Mouse (Mus musculus) heart, postnatal 0 days (tissue): Measurements from ENCODE around the gene Cx3cr1. TPM values are rescaled to one million over a fixed set of nuclear protein-coding genes. Genes with fewer than 3 reads are reported as not detected.

Experiments used
- ATAC-seq: fragments of 200-750 bp; cut with Nextera tagmentation; 2 replicates; pipeline ENCODE4 v1.8.0; 2017; ENCODE audit warnings: low read depth, moderate number of reproducible peaks, moderate library complexity; ENCODE audit not compliant: insufficient read depth
- DNase-seq: peaks from one replicate; pipeline ENCODE4 v3.0.0-alpha.2; 2016; ENCODE audit warnings: low spot score
- H3K27ac ChIP-seq: fragments of 300-500 bp; sonication (generic); 2 replicates; pipeline ENCODE4 v1.5.1; 2014; ENCODE audit warnings: low read depth, mild to moderate bottlenecking
- H3K27me3 ChIP-seq: fragments of 300-500 bp; sonication (generic); 2 replicates; pipeline ENCODE4 v1.6.1; 2014; ENCODE audit warnings: low read length, mixed read lengths; ENCODE audit not compliant: control insufficient read depth, insufficient read depth
- H3K36me3 ChIP-seq: fragments of 300-500 bp; sonication (generic); replicated peaks from 2 replicates; pipeline ENCODE4 v1.6.1; 2014; ENCODE audit warnings: low read length, mixed read lengths; ENCODE audit not compliant: control insufficient read depth, insufficient read depth
- H3K4me1 ChIP-seq: fragments of 300-500 bp; sonication (generic); 2 replicates; pipeline ENCODE4 v1.6.1; 2014; ENCODE audit warnings: antibody characterized with exemption; ENCODE audit not compliant: control insufficient read depth, insufficient read depth
- H3K4me2 ChIP-seq: fragments of 300-500 bp; sonication (generic); 2 replicates; pipeline ENCODE4 v1.6.1; 2014; ENCODE audit warnings: low read depth, mild to moderate bottlenecking, low read length, moderate library complexity
- H3K4me3 ChIP-seq: fragments of 300-500 bp; sonication (generic); 2 replicates; pipeline ENCODE4 v1.5.1; 2014; ENCODE audit warnings: low read depth, low read length
- H3K9ac ChIP-seq: fragments of 300-500 bp; sonication (generic); replicated peaks from 2 replicates; pipeline ENCODE4 v1.6.1; 2014; ENCODE audit warnings: low read depth, low read length, mixed read lengths
- H3K9me3 ChIP-seq: fragments of 300-500 bp; sonication (generic); replicated peaks from 2 replicates; pipeline ENCODE4 v1.6.1; 2016; ENCODE audit warnings: low read length; ENCODE audit not compliant: control insufficient read depth
- CTCF ChIP-seq: IDR thresholded peaks from 2 replicates; pipeline ENCODE4 v1.5.1; 2016; ENCODE audit warnings: antibody characterized with exemption, control low read depth, low read depth
- EP300 ChIP-seq: IDR thresholded peaks from 2 replicates; pipeline ENCODE4 v1.6.1; 2016; ENCODE audit warnings: antibody characterized with exemption, low read depth
- WGBS: fragments of 180-500 bp; shearing (Covaris S2); extraction: QIAGEN DNeasy Blood & Tissue Kit; methylation state at CpG from one replicate; pipeline ENCODE4 v1.1.7; 2014; 5-methylcytosine and 5-hydroxymethylcytosine counted together
- polyA plus RNA-seq: library from polyadenylated mRNA; unstranded; fragments of >200 nt; fragmentation: Nextera tagmentation; extraction: Ambion mirVana; gene quantifications from 2 replicates; pipeline ENCODE4 v1.2.1, GENCODE M21; 2015
- total RNA-seq: library from RNA; depleted of rRNA; stranded (reverse); fragments of >200 nt; gene quantifications from 2 replicates; pipeline ENCODE4 v1.2.3, GENCODE M21; 2014; ENCODE audit warnings: low replicate concordance

The Cx3cr1 gene
- total and polyA plus RNA-seq, 2 experiments from 2014 or later, result 4.7 to 5.2 TPM

DNA sequence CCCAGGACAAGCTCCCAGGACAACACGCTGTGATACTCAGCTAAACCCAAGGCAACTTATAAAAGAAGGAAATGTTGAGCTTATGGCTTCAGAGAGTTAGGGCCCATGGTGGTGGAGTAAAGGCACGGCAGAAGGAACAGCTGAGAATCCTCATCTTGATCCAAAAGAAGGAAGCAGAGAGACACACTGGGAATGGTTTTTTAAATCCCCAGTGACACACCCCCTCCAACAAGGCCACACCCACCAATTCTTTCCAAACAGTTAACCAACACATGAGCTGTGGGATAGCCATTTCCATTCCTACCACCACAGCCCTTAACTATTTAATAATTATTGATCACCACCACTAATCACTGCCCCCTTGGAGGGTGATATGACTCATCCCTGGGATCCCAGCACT is 1.6 kb upstream of the Cx3cr1 start:
- no peak overlapping the region for H3K9ac ChIP-seq
- no peaks in the 10 kb centered on the region for H3K27me3 ChIP-seq
- H3K27ac ChIP-seq, result no peak overlapping the region
- H3K9me3 ChIP-seq, result no peaks in the 10 kb centered on the region
- ATAC-seq, result no peak
- H3K4me1 ChIP-seq, result no peaks in the 10 kb centered on the region
- H3K4me3 ChIP-seq, result no peak overlapping the region
- H3K36me3 ChIP-seq, result no peaks in the 10 kb centered on the region
- DNase-seq, result no peak
- no peak for TF ChIP-seq EP300
- TF ChIP-seq CTCF, result no peak
- no peak overlapping the region for H3K4me2 ChIP-seq
- WGBS, result 78% methylated on average over 2 of the region's 2 CpGs

DNA sequence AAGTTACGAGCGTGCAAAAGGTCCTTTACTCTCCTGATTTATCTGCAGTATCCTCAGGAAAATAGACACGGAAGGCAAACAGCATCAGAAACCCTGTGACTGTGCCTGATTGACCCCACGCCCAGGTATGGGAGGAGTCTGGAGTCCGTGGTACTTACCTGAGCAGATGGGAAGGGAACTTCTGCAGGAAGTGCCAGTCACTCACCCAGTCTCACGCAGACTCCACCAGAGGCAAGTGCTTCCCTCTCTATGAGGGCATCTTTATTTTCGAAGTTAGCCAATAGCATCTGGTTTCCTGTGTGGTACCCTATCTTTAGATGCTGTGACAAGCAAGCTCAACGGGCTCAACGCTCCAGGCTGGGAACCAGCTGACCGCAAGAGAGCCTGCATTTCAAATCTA is 1.6 kb downstream of the Cx3cr1 start:
- TF ChIP-seq EP300, result no peak
- TF ChIP-seq CTCF, result no peak
- Histone ChIP-seq H3K9ac (no peak overlapping the region), H3K4me2 (no peak overlapping the region), H3K36me3 (no peaks in the 10 kb centered on the region), H3K27me3 (no peaks in the 10 kb centered on the region), H3K4me1 (no peaks in the 10 kb centered on the region), H3K4me3 (no peak overlapping the region), H3K27ac (no peak overlapping the region), H3K9me3 (no peaks in the 10 kb centered on the region)
- WGBS, result 48% methylated on average over 10 of the region's 10 CpGs
- DNase-seq (no peak), ATAC-seq (no peak)

DNA sequence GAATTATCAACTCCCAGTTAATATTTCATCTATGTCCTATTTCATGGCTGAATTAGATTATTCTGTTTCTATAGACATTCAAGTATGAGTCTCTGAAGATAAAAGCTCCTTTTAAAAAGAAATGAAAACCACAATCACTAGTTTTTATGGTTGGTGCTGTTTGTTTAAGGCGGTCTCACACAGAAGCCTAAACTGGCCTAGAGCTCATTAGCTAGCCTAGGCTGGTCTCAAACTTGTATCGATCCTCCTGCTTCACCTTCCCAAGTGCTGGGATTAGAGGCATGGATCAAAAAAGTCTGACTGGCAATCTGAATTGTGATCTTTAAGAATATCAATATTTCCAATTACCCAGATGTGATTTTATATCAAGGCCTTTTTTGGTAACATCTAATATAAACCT is 2.1 kb downstream of the Cx3cr1 start:
- no peak overlapping the region for H3K4me2 ChIP-seq
- no peak for TF ChIP-seq EP300
- no peak for TF ChIP-seq CTCF
- ATAC-seq, result no peak
- H3K4me1 ChIP-seq, result no peaks in the 10 kb centered on the region
- H3K4me3 ChIP-seq, result no peak overlapping the region
- no peaks in the 10 kb centered on the region for H3K36me3 ChIP-seq
- no peak overlapping the region for H3K9ac ChIP-seq
- no peaks in the 10 kb centered on the region for H3K27me3 ChIP-seq
- no peak overlapping the region for H3K27ac ChIP-seq
- DNase-seq, result no peak
- no peaks in the 10 kb centered on the region for H3K9me3 ChIP-seq
- 79% methylated on average over 2 of the region's 2 CpGs for WGBS

DNA sequence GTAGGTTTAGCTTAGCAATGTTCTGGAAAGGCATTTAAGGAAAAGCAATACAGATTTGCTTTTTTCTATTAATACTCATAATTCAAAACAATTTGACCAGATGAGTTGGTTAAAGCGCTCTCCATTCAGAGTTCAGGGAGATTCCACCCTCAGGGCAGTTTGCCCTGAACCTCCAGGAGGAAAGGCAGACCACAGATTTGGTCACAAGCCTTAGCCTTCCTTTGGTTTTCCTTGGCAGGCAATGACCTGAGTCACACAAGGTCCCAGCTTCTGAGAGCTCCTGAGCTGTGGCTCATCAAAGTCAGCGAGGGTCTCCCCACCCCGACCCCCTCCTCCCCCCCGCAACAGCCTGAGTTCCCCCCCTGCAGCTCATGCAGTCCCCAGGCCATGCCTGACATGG is 5.4 kb downstream of the Cx3cr1 start:
- H3K4me2 ChIP-seq, result no peak overlapping the region
- H3K9me3 ChIP-seq, result no peaks in the 10 kb centered on the region
- ATAC-seq (no peak), DNase-seq (no peak)
- no peak overlapping the region for H3K9ac ChIP-seq
- no peak overlapping the region for H3K4me3 ChIP-seq
- TF ChIP-seq CTCF (no peak), EP300 (no peak)
- WGBS, result 59% methylated on average over 4 of the region's 4 CpGs
- H3K4me1 ChIP-seq, result no peaks in the 10 kb centered on the region
- H3K27ac ChIP-seq, result no peak overlapping the region
- no peaks in the 10 kb centered on the region for H3K36me3 ChIP-seq
- H3K27me3 ChIP-seq, result no peaks in the 10 kb centered on the region

DNA sequence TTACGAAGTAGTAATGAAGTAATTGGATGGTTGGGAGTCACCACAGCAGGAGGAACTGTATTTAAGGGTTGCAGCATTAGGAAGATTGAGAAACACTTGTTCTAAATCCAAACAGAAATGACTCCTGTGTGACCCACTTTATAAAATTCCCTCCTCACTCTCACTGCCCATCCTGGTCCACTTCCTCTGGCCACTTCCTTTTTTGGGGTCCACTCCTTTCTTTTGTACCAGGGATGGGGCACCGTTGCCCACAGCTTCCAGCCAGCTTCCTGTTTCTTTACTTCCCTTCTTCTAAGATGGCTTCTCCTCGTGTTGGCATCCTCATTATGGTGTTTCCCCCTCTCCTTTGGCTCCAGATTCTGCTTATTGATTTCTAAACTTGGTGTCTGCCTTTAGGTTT is 10.9 kb downstream of the Cx3cr1 start:
- H3K9me3 ChIP-seq, result no peaks in the 10 kb centered on the region
- no peak overlapping the region for H3K27ac ChIP-seq
- H3K9ac ChIP-seq, result no peak overlapping the region
- H3K4me1 ChIP-seq, result no peaks in the 10 kb centered on the region
- H3K4me3 ChIP-seq, result no peak overlapping the region
- H3K36me3 ChIP-seq, result no peaks in the 10 kb centered on the region
- DNase-seq (no peak), ATAC-seq (no peak)
- no peak overlapping the region for H3K4me2 ChIP-seq
- H3K27me3 ChIP-seq, result no peaks in the 10 kb centered on the region
- 53% methylated on average over 3 of the region's 3 CpGs for WGBS
- TF ChIP-seq CTCF (no peak), EP300 (no peak)

DNA sequence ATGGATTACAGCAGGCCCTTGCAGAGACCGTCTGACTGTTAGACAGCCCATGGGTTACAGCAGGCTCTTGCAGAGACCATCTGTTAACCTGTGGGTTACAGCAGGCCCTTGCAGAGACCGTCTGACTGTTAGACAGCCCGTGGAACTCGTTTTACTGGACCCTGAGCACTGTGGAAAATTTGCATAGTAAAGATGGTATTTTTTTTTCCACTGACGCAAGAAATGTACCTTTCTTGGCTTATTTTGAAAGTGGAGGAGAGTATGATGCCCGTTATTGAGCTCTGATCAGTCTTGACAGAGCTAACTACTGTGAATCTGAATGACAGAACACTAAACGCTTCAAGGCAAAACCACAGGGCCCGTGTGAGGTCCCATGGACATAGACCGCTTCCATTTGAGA is 13.5 kb downstream of the Cx3cr1 start:
- no peaks in the 10 kb centered on the region for H3K4me1 ChIP-seq
- H3K4me3 ChIP-seq, result no peak overlapping the region
- TF ChIP-seq CTCF, result no peak
- no peak for TF ChIP-seq EP300
- no peaks in the 10 kb centered on the region for H3K9me3 ChIP-seq
- no peak overlapping the region for H3K27ac ChIP-seq
- H3K36me3 ChIP-seq, result no peaks in the 10 kb centered on the region
- no peak overlapping the region for H3K4me2 ChIP-seq
- DNase-seq (no peak), ATAC-seq (no peak)
- H3K27me3 ChIP-seq, result no peaks in the 10 kb centered on the region
- H3K9ac ChIP-seq, result no peak overlapping the region
- WGBS, result 76% methylated on average over 9 of the region's 9 CpGs
